Mouse (Mus musculus): Measurements from ENCODE around the gene Kalrn.

- TF ChIP-seq CTCF (conservative IDR thresholded peaks at IDR 0.05; ENCODE audit: low read length) (no peak), POU5F1 (IDR thresholded peaks at IDR 0.05; ENCODE audit: borderline replicate concordance, low read length) (no peak), NANOG (IDR thresholded peaks at IDR 0.05; ENCODE audit: borderline replicate concordance, low read length) (no peak)
Measured at GRCm38 (mm10) chr16:34552731-34553130, 20.6 kb downstream of the Kalrn start.

Data from E14TG2a.4 (cell line).